Mouse (Mus musculus): ENCODE measurements around the gene Rab5a. TPM values are rescaled to one million over a fixed set of nuclear protein-coding genes. Genes with fewer than 3 reads are reported as not detected.
"Not testable (repeated sequence)": the region's sequence is repeated elsewhere in the genome, so short reads cannot be mapped to it uniquely, and the experiment has no call there.

Gene Rab5a
- polyA plus RNA-seq, 1 experiment from 2014 or later, result 76.9 TPM

GRCm38 (mm10) chr17:53512311-53512951 is 33.4 kb downstream of the Rab5a start:
- 82% methylated on average over 2 of the region's 2 CpGs for WGBS
- no peaks in the 10 kb centered on the region for H3K9me3 ChIP-seq (ENCODE audit: low read depth, low read length)
- no peak overlapping the region for H3K4me2 ChIP-seq
- H3K27ac ChIP-seq (ENCODE audit: low read depth), result no peak overlapping the region
- 0 out of 2 replicates have a peak, but pooled peaks cover 4% of the 10 kb centered on the region for H3K36me3 ChIP-seq (ENCODE audit: insufficient read depth)
- TF ChIP-seq CTCF (IDR thresholded peaks at IDR 0.05; ENCODE audit: low read depth), result peak; percentile 53; the same call in 1 of the 2 replicates
- H3K4me1 ChIP-seq (ENCODE audit: insufficient read depth), result no peaks in the 10 kb centered on the region
- no peak overlapping the region for H3K9ac ChIP-seq
- ATAC-seq (ENCODE audit: insufficient read depth) (0 out of 2 replicates have a peak, but pooled peaks have one; percentile 17), DNase-seq (peak; percentile 65)
- H3K4me3 ChIP-seq (ENCODE audit: low read depth, low read length), result no peak overlapping the region
- H3K27me3 ChIP-seq (ENCODE audit: insufficient read depth, low read length), result no peaks in the 10 kb centered on the region

DNA sequence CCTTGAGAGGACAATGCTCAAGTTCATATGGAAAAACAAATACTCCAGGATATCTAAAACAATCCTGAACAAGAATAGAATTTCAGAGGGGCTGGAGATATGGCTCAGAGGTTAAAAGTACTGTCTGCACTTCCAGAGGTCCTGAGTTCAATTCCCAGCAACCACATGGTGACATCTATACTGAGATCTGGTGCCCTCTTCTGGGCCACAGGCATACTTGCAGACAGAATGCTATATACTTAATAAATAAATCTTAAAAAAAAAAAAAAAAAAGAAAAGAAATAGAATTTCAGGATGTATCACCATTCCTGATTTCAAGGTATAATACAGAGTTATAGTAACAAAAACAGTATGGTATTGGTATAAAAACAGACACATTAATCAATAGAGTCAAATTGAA is 40.3 kb downstream of the Rab5a start:
- Histone ChIP-seq H3K36me3 (ENCODE audit: insufficient read depth) (no peaks in the 10 kb centered on the region), H3K9ac (no peak overlapping the region), H3K4me1 (ENCODE audit: insufficient read depth) (no peaks in the 10 kb centered on the region), H3K27ac (ENCODE audit: low read depth) (no peak overlapping the region), H3K27me3 (ENCODE audit: insufficient read depth, low read length) (no peaks in the 10 kb centered on the region), H3K4me3 (ENCODE audit: low read depth, low read length) (no peak overlapping the region), H3K9me3 (ENCODE audit: low read depth, low read length) (no peaks in the 10 kb centered on the region), H3K4me2 (no peak overlapping the region)
- DNase-seq (no peak), ATAC-seq (ENCODE audit: insufficient read depth) (no peak)
- no peak for TF ChIP-seq CTCF (IDR thresholded peaks at IDR 0.05; ENCODE audit: low read depth)

DNA sequence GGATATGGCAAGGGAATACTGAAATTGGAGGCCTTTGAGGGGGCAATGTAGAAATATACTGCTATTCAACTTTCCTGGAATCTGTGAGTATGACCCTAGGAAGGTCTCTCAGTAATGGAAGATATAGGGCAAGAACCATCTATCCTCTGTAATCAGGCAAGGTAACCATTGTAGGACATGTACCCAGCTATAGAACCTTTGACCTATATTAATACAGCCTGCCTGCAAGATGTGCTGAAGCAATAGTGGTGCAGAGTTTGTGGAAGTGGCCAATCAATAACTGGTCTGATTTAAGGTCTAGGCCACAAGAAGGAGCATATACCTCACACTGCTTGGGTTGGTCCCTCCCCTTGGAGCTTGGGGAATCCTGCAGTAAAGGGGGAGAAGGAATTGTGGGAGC is 41.5 kb downstream of the Rab5a start:
- TF ChIP-seq CTCF (IDR thresholded peaks at IDR 0.05; ENCODE audit: low read depth), result no peak
- DNase-seq (no peak), ATAC-seq (ENCODE audit: insufficient read depth) (no peak)
- Histone ChIP-seq H3K4me1 (ENCODE audit: insufficient read depth) (no peaks in the 10 kb centered on the region), H3K9ac (no peak overlapping the region), H3K36me3 (ENCODE audit: insufficient read depth) (no peaks in the 10 kb centered on the region), H3K9me3 (ENCODE audit: low read depth, low read length) (no peaks in the 10 kb centered on the region), H3K4me2 (no peak overlapping the region), H3K27ac (ENCODE audit: low read depth) (no peak overlapping the region), H3K27me3 (ENCODE audit: insufficient read depth, low read length) (no peaks in the 10 kb centered on the region), H3K4me3 (ENCODE audit: low read depth, low read length) (no peak overlapping the region)

GRCm38 (mm10) chr17:53528034-53528433 is 49.0 kb downstream of the Rab5a start:
- no peaks in the 10 kb centered on the region for H3K9me3 ChIP-seq (ENCODE audit: low read depth, low read length)
- H3K4me2 ChIP-seq, result no peak overlapping the region
- no peaks in the 10 kb centered on the region for H3K4me1 ChIP-seq (ENCODE audit: insufficient read depth)
- DNase-seq, result no peak
- H3K27me3 ChIP-seq (ENCODE audit: insufficient read depth, low read length), result no peaks in the 10 kb centered on the region
- H3K27ac ChIP-seq (ENCODE audit: low read depth), result no peak overlapping the region
- H3K9ac ChIP-seq, result no peak overlapping the region
- no peak overlapping the region for H3K4me3 ChIP-seq (ENCODE audit: low read depth, low read length)
- H3K36me3 ChIP-seq (ENCODE audit: insufficient read depth), result no peaks in the 10 kb centered on the region
- WGBS, result 83% methylated on average over 2 of the region's 2 CpGs
- ATAC-seq (ENCODE audit: insufficient read depth), result no peak
- no peak for TF ChIP-seq CTCF (IDR thresholded peaks at IDR 0.05; ENCODE audit: low read depth)

DNA sequence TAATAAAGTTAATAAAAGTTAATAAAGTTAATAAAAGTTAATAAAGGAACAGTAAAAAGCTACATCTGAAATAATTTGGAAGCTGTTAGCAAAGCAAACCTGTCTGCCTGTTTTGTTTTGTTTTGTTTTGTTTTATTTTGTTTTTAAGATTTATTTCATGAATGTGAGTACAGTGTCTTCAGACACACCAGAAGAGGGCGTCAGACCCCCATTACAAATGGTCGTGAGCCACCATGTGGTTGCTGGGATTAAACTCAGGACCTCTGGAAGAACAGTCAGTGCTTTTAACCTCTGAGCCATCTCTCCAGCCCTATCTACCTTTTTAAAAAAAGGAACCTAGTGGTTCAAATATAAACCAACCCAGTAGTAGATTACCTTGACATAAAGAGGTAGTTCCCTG is 52.1 kb downstream of the Rab5a start:
- Histone ChIP-seq H3K4me2 (no peak overlapping the region), H3K36me3 (ENCODE audit: insufficient read depth) (no peaks in the 10 kb centered on the region), H3K27ac (ENCODE audit: low read depth) (no peak overlapping the region), H3K27me3 (ENCODE audit: insufficient read depth, low read length) (no peaks in the 10 kb centered on the region), H3K9me3 (ENCODE audit: low read depth, low read length) (no peaks in the 10 kb centered on the region), H3K4me3 (ENCODE audit: low read depth, low read length) (no peak overlapping the region), H3K9ac (no peak overlapping the region), H3K4me1 (ENCODE audit: insufficient read depth) (no peaks in the 10 kb centered on the region)
- TF ChIP-seq CTCF (IDR thresholded peaks at IDR 0.05; ENCODE audit: low read depth), result 0 out of 2 replicates have a peak, but pooled peaks have one; percentile 10
- WGBS, result 55% methylated on average over 2 of the region's 2 CpGs
- ATAC-seq (ENCODE audit: insufficient read depth), result no peak
- DNase-seq, result no peak

- H3K4me1 ChIP-seq (ENCODE audit: insufficient read depth), result no peaks in the 10 kb centered on the region
Observed at GRCm38 (mm10) chr17:53532425-53532824, 53.4 kb downstream of the Rab5a start.

DNA sequence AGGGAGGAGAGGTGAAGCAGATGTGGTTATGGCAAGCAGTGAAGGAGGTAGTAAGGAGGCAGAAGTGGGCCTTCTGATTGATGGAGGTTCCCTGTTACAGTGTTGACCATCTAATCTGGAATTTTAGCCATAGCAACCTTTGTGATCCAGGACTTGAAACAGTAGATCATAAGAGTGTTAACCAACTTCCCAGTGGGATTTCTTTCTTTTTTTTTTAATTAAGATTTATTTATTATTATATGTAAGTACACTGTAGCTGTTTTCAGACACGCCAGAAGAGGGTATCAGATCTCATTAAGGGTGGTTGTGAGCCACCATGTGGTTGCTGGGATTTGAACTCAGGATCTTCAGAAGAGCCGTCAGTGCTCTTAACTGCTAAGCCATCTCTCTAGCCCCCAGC is 60.3 kb downstream of the Rab5a start, which contains the start of gene Pp2d1:
Gene Pp2d1 (minus strand): TSS at position 101 of the 400 bp plus-strand sequence.
- not testable (repeated sequence) for H3K27me3 ChIP-seq (ENCODE audit: insufficient read depth, low read length); ATAC-seq (ENCODE audit: insufficient read depth); H3K9me3 ChIP-seq (ENCODE audit: low read depth, low read length); H3K36me3 ChIP-seq (ENCODE audit: insufficient read depth); H3K27ac ChIP-seq (ENCODE audit: low read depth); H3K4me2 ChIP-seq; H3K4me1 ChIP-seq (ENCODE audit: insufficient read depth); H3K4me3 ChIP-seq (ENCODE audit: low read depth, low read length); DNase-seq; H3K9ac ChIP-seq
- 67% methylated on average over 2 of the region's 2 CpGs for WGBS

More at GRCm38 (mm10) chr17:53532425-53532824, 53.4 kb downstream of the Rab5a start:
- Histone ChIP-seq H3K4me2 (no peak overlapping the region), H3K4me3 (ENCODE audit: low read depth, low read length) (no peak overlapping the region), H3K9ac (no peak overlapping the region), H3K9me3 (ENCODE audit: low read depth, low read length) (no peaks in the 10 kb centered on the region), H3K27me3 (ENCODE audit: insufficient read depth, low read length) (no peaks in the 10 kb centered on the region), H3K27ac (ENCODE audit: low read depth) (no peak overlapping the region), H3K36me3 (ENCODE audit: insufficient read depth) (no peaks in the 10 kb centered on the region)
- 22% methylated on average over 2 of the region's 2 CpGs for WGBS
- no peak for TF ChIP-seq CTCF (IDR thresholded peaks at IDR 0.05; ENCODE audit: low read depth)
- ATAC-seq (ENCODE audit: insufficient read depth), result no peak
- peak; percentile 78 for DNase-seq
